Mouse (Mus musculus) subcutaneous adipose tissue, adult 2 months (tissue): ENCODE data around the gene Obox2. TPM values are rescaled to one million over a fixed set of nuclear protein-coding genes. Genes with fewer than 3 reads are reported as not detected.

Source experiments
- polyA plus RNA-seq: library from polyadenylated mRNA; depleted of rRNA; stranded (reverse); fragments of >200 nt; gene quantifications from 2 replicates; pipeline ENCODE4 v1.2.3, GENCODE M21; 2012; ENCODE audit warnings: low replicate concordance; rRNA removed

Obox2 gene
- polyA plus RNA-seq: not detected in 2 replicates

DNA sequence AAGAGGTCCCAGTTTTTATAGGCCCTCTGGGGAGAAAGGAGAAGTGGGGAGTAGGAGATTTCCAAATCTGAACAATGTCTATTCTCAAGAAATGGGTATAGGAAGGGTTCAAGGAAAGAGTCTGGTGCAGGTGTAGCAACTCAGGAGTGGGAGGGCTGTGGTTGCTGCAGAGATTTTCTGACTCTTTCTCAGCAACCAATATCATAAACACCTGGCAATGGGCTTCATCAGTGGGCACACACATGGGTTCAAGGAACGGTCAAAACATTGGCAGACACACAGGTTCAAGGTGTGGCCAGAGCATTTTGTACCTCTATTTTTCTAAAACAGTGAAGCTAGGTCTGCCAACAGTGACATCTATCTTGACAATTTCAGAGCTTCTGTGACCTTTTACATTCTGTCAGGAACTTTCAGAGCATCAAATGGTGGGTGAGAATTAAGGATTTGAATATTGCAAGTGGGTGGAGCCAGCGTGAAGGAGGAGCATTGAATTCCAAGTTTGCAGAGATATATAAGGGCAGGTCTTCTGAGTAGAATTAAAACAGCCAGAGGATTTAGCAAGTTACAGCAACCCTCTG is at the start of gene Obox2, which contains the start of gene Obox1:
Obox2 (plus strand) TSS at position 301 of the 578 bp plus-strand sequence.
Obox1 (plus strand) TSS at position 528 of the 578 bp plus-strand sequence.

Other genes with a start within 250 kb of the Obox2 start
- gene Obox1, start 227 bp downstream of the Obox2 start, polyA plus RNA-seq: not detected in 2 replicates